Mouse (Mus musculus): ENCODE measurements around the gene Reln.

Gene Reln

DNA sequence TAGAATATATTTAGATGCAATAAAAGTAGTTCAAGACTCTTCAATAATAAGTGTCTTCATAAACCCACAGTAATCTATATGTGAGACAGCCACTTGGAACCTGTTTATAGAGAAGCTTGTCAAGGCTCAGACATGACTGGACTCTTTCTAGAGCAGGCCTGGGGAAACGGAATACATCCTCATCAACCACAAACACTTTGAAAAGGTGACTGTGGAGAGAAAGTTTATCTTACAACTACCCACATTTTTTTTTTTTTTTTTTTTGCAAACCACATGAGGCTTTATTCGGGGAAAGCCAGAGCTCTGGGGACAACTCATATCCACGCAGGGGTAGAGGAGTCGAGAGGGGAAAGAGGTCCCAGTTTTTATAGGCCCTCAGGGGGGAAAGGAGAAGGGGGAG lies 36.6 kb downstream of the Reln start:
- no peak for DNase-seq (ENCODE audit: low read depth, low spot score)

DNA sequence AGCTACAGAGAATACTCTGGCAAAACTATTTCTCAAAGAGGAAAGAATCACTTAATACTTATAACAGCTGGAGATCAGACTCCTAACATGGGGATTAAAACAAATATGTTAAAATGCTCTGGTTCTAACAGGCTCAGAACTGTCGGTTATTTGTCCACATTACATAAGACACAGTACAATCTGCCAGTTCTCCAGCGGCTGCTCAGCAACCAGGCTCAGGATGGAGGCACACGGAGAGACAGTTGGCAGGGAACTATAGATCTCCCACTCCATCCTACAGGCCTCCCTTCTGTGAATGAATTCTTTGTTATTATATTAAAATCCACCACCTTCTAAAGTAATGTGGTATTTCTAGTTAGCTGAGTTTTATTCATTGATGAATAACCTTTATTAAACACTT lies 37.4 kb downstream of the Reln start:
- no peak for DNase-seq (ENCODE audit: low read depth, low spot score)

DNA sequence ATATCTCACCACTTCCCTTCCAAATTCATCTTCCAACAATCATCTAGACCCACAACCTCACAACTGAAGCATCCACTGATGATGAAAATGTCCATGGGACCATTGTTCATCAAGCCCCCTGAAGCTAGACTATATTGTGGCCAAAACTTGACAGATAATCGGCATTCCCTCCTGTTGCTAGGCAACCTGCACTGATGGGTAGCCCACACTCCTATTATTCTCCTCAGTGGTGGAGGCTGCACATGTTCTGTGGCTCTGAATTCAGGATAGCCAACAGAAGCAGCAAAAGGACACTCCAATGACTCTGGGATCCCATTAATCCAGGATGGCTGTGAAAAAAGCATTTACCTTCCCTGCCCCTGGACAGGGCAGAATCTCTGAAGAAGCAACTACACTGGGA lies 40.8 kb downstream of the Reln start:
- DNase-seq (ENCODE audit: low read depth, low spot score) = no peak

DNA sequence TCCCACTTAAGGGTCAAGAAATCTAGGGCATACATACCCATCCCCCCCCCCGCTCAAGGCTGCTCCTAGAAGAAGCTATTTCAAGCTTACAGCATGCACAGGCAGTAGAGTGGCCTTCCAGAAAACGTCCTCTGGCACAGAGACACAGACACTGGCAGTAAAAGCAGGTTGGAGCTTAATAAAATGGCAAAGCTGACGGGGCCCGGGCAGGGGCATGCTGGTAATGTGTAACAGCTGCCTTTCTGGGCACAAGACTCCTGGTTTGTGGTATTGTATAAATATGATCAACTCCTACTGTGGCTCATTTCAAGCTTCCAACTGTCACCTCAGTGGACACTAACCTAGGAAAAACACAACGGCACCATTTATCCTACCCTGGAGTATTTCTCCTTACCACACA lies 42.2 kb downstream of the Reln start:
- DNase-seq (ENCODE audit: low read depth, low spot score) = no peak

DNA sequence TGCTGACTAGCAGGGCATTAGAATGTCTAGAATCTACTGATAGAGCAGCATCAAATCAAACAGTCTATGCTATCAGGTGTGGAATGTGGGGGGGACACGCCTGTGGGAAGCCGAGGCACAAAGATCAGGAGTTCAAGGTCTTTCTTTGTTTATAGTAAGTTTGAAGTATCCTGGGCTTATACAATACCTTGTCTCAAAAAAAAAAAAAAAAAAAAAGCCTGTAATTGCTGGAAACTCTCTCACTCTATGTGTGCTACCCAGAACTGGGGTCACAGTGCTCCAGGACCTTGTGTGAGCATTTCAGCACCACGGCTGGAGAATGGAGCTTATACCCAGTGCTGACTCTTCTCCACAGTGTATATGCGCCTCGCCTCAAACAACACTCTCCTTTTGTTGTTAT lies 43.7 kb downstream of the Reln start:
- DNase-seq (ENCODE audit: low read depth, low spot score) = no peak

DNA sequence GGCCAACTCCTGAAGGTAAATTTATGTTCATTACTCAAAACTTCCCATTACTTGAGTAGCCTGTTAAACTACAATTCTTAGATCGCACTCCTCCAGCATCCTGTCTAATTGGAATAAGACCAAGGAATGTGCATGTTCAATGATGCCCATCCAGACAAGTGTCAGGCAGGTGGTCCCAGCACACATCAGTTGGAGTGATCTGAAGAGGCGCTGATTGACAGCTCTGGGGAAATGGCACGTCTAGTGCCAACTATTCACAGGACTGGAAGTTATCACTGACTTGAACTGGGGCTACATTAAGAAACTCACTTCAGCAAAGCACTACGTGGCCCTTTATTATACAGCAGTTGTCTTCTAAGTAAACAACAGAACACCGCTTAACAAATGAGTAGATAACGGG lies 44.5 kb downstream of the Reln start:
- DNase-seq (ENCODE audit: low read depth, low spot score) = no peak

DNA sequence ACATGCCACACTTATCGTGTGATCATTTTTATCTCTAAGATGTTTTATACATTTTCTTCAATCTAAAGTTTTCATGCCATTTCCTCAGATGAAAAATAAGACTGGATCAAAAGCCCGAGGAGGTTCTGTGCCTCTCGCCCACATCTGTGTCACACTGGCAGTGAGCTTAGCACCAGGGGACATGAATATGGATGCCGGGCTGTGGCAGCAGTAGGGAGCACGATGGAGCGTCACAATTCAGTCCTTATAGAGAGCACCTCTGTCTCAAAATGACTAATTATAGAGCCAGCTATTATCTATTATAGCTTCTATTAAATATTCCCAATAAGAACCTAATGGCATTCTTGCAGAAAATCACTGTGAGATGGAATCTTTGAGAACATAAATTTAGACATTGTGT lies 49.3 kb downstream of the Reln start:
- no peak for DNase-seq (ENCODE audit: low read depth, low spot score)

DNA sequence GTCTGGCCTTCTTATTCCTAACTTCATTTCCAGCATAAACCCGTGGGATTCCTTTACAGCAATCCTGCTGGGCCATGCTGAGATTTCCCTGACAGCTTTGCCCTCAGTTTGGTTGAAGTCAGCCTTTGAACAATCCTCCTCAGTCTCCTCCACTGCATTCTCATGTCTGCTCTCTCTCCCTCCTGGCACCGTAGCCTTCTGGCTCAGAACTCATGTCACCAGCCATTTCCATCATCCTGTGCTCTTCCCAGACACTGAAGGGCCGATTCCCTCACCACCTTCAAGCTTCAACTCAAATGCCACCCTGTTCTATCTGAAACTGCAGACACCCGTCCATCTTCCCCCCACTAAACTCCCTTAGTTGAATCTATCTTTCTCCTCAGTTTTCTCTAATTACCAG lies 53.1 kb downstream of the Reln start:
- DNase-seq (ENCODE audit: low read depth, low spot score) = no peak

DNA sequence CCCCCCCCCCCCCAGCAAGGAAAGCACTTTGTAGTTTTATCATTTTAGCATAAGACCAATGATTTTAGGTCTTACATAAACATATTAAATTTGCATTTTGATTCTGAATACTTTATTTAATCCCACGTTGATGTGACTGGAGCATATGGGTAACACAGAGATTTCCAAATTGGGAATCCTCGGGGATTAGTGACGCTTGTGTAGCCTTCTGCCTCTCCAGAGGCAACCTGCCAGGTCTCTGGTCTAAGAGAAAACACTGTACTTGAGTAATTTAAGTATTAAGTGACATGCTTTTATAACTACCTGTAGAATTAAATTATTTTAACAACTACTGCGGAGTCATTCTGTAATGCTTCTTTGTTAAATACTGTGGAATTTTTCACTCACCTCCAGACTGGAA lies 59.1 kb downstream of the Reln start:
- no peak for DNase-seq (ENCODE audit: low read depth, low spot score)

DNA sequence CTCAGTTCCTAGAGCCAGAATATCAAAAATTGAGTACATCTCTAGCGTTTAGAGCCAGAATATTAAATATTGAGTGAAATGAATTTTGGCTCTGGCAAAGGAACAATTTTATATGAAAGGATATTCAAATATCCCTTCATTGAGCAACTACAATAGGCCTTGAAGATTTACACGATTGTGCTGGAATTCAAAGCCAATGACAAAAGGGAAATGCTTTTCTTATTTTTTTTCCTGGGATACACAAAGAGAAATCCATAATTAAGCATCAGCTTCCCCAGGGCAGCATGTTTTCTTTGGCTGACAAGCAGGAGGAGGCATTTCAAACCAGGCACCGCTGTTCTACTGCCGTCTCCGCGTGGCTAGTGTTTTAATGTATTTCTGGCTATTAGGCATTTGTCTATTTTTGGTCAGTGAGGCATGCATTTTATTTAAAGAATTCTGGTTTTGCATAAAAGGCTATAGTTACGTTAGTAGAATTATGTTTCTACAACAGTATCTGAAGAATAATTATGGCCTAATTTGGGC lies 62.3 kb downstream of the Reln start:
- DNase-seq (ENCODE audit: low read depth, low spot score) = no peak

DNA sequence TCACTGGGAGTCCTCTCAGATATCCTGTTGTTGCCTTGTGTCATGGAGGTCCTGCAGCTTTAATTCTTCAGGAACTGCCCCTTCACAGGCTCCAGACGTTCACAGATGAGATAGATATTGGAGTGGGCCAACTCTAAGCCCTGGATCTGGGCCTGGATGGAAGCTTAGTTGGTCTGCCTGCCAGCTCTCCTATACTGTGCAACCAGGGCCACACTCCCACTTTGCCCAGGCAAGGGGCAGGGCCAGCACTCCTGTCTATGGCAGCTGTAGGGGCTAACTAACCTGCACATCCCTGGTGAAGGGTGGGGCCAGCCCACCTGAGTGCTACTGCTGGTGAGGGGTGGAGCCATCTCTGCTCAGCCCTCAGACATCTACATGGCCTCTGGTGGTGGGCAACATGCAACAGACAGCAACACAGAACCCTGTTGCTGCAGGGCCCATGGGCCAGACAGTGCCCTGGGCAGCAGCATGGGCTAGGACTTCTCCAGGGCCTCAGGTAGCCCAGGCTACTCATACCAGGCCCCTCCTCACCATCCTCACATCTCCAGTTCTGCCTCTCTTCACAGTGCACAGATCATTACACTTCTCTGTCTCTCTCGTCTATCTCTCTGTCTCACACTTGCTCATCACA lies 63.9 kb downstream of the Reln start:
- DNase-seq (ENCODE audit: low read depth, low spot score) = no peak

DNA sequence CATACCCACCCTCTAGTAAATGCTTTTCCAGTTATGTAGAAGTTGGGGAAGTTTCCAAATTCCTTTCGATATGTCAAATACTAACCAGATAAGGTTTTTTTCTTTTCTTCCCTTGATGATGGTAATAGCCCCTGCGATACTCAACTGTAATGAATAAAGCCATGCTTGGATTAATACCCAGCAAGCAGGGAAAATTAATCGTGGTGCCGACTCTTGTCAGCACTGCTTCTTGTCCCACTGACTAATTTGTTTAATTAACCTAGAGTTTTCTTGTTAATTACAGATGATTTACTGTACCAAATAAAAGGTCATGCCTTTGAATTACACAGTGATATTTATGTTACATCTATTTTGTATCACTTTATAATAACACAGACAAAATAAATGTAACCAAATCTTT lies 65.3 kb downstream of the Reln start:
- DNase-seq (ENCODE audit: low read depth, low spot score) = no peak

DNA sequence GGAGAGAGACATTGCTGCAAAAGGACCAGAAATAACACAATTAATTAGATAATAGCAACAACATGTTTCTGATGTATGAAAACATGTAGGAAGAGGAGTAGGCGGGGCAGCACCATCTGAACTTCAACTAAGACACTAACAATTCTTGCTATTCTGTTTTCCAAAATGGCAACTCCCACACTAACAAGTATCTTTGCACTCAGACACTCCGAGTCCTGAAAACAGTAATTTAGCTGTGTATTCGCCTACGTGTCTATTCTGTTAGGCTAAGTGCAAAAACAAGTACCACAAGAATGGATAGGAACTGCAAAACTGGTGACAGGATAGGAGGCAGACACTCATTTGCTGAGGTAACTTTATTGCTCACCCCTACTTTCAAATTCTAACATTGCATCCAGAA lies 70.4 kb downstream of the Reln start:
- no peak for DNase-seq (ENCODE audit: low read depth, low spot score)

DNA sequence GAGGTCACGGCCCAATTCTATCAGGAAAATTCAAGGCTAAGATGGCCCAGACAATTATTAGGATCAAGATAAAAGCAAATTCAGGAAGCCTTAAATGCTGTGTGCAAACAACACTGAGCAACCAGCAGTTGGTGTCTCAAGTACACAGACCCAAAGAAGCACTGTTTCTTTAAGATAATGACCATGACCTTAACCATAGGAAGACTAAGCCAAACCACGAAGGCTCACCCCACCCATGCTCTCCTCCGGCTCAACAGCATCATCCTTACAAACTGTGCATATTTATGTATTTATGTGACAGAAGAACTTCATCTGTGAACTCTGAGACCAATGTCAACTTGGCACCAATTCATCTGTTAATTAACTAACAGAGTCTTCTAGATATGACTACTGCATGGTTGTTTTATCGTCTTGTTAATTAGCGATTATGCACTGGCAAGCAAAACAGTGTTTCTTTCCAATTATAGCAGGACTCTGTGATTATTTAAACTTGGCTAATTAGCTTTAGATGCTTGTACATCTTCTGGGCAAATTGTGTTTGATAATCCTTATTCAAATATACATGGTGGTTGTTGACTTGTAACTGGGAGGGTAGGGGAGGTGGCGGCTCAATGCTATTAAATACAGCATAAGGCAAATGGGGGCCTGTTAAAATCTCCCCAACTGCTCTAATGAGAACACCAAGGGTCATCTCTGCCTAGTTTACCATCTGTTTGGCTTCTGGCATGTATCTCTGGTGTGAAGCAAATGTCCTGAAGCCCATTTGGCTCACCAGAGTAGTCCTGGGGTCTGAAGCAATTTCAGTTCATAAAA lies 77.8 kb downstream of the Reln start:
- DNase-seq (ENCODE audit: low read depth, low spot score) = no peak

DNA sequence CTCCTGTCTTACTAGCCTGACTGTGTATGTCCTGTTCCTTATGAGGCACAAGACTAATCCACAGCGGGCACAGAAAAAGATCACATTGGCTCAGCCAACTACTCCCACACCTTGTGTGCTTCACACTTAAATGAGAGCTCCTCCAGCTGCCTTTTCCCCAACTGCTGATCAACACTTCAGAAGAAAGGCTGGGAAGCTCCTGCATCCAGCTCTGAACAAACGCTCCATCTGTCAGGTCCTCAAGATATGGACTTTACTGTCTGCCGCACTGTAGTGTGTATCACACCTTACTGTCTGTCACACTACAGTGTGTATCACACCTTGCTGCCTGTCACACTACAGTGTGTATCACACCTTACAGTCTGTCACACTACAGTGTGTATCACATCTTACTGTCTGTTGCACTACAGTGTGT lies 82.1 kb downstream of the Reln start:
- no peak for DNase-seq (ENCODE audit: low read depth, low spot score)

DNA sequence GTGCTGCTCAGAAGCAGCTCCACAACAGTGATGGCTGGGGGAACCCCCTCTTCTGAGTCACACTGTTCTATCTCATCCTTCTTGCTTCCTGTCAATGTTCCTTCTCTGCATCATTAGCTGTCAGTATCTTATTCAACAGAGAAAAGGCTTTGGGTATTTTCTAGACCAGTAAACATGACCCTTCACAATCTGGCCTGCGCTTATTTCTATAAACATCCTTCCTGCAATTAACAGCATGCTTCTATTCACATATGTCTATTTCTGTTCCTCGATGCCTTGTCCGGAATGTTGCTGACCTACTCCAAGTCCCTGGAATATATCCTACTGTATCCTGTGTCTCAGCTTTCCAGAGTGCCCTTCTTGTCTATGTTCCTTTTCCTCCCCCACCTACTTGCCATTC lies 89.2 kb downstream of the Reln start:
- DNase-seq (ENCODE audit: low read depth, low spot score) = no peak

DNA sequence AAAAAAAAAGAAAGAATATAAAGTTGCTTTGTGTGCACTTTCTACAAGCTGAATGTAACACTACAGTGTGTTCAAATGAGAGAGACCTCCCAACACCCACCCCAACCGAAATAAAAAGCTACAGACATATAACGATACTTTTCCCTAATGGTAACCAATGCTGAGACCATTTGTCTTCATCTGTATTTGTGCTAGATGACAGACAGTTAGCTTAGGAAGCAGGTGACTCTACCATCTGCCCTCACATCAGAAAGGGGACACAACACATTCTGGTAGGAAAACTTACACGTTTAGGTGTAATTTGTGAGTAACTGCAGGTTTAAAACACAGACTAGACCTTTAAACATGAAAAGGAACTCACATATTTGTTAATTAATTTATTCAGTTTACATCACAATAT lies 90.6 kb downstream of the Reln start:
- no peak for DNase-seq (ENCODE audit: low read depth, low spot score)

DNA sequence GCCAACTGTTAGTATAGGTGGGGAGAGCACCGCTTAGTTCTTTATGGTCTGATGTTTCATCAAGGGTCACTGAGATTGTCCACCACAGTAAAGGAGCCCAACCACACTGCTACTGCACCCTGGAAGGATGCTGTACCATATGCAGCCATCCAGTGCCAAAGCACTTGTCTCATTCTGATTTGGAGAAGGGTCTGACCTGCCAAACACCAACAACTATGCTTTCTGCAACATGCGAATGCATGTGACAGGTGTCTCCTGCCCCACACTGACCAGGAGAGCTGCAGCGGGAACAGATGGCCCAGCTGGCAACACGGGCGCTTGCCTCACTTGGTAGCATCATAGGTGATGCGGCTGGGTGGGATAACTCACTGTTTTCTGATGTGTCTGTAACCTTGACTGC lies 91.2 kb downstream of the Reln start:
- DNase-seq (ENCODE audit: low read depth, low spot score) = no peak

DNA sequence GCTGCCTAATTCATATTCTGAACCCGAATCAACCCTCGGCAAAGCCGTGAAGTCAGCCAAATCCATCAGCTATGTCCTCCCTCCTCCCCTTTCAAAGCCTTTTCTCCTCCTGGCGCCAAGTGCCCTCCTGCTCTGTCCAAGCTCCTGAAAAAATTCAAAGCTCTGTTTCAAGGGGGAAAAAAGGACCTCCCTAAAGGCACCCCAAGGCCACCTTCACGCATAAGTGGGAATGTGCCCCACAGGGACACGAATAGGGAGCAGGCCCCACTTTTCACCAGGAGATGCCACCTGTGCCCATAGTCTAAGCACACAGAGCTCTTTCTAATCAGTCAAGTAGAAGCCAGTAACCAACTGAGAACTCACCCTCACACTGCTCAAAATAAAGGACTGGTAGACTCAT lies 96.7 kb downstream of the Reln start:
- no peak for DNase-seq (ENCODE audit: low read depth, low spot score)

DNA sequence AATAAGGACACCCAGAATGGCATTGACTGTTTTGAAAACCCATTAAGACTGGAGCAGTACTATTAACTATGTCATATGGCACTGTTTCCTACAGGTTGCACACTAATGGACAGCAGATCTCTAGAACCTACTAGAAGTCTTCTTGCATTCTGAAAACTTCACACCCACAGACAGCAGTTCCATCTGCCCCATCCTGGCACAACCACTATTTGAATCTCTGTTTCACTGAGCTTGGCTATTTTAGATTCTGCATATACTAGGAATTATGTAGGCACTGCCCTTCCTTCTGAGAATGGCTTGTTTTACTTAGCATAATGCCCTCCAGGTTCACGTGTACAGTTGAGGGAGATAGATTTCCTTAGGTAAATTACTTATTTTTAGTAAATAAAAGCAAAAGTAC lies 99.4 kb downstream of the Reln start:
- DNase-seq (ENCODE audit: low read depth, low spot score) = no peak

DNA sequence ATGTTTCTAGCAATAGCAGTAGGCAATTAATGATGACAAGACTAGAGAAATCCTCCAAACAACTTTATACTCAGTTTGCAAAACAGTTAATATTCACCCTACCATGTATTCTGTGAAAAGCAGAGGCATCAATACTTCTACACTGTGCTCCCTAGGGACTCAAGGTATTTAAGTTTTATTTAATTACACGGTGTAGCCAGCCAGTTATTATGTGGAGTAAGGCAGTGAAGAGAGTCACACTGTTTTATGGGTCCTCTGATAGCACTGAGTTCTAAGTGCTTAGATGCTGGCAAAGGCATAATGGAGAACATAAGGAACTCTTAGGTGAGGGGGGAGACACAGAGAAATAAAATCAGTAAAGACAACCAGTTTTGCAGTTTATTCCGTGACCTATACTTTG lies 101.0 kb downstream of the Reln start:
- DNase-seq (ENCODE audit: low read depth, low spot score) = no peak

DNA sequence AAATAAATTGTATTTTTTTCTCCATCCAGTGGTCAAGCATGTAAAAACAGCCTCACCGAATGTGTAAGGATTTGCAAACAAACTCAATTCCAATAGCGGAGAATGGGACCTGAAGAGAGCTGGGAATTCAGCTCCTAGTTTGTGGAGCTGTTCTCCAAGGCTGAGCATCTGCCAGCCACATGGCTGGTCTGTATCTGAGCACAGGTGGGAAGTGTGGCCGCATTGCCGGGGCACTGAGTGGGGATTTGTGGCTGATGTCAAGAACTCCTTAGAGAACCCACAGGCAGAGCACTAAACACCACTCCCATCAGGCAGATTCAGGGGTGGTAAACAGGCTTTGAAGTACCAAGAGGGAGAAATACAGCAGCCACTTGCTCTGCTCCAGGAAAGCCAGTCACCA lies 102.9 kb downstream of the Reln start:
- no peak for DNase-seq (ENCODE audit: low read depth, low spot score)

DNA sequence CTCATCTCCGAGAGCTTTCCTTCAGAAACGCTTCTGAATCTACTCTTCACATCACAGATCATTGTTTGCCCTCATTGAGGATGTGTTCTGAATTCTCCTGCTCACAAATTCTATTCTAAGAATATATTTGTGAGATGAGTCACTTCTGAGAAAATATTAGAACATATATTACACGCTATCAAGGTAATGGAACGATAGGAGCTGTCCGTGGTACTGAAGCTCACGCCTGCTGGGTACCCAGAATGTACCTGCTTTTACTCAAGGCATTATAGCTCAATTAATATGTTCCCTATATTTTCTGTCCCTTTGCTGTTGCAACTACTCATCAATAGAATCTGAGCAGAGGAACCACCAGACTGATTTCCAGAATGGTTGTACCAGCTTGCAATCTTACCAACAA lies 107.7 kb downstream of the Reln start:
- DNase-seq (ENCODE audit: low read depth, low spot score) = no peak
